Mouse (Mus musculus) stomach, postnatal 0 days (tissue): ENCODE results near the gene Krtap9-3. TPM values are rescaled to one million over a fixed set of nuclear protein-coding genes. Genes with fewer than 3 reads are reported as not detected.
"Not testable (repeated sequence)": the region's sequence is repeated elsewhere in the genome, so short reads cannot be mapped to it uniquely, and the experiment has no call there.

Experiments used
- ATAC-seq: fragments of 200-750 bp; cut with Nextera tagmentation; 2 replicates; pipeline ENCODE4 v1.8.0; 2017; ENCODE audit not compliant: low FRiP score, low TSS enrichment
- DNase-seq: peaks from one replicate; pipeline ENCODE4 v3.0.0-alpha.2; 2016; ENCODE audit warnings: low spot score
- H3K27ac ChIP-seq: fragments of 300-500 bp; sonication (generic); replicated peaks from 2 replicates; pipeline ENCODE4 v1.5.1; 2014; ENCODE audit warnings: mild to moderate bottlenecking, control low read depth
- H3K27me3 ChIP-seq: fragments of 300-500 bp; sonication (generic); 2 replicates; pipeline ENCODE4 v1.6.1; 2014; ENCODE audit warnings: low read length; ENCODE audit not compliant: control insufficient read depth, insufficient read depth
- H3K36me3 ChIP-seq: fragments of 300-500 bp; sonication (generic); 2 replicates; pipeline ENCODE4 v1.6.1; 2014; ENCODE audit warnings: low read length, mixed read lengths; ENCODE audit not compliant: control insufficient read depth, insufficient read depth
- H3K4me1 ChIP-seq: fragments of 300-500 bp; sonication (generic); replicated peaks from 2 replicates; pipeline ENCODE4 v1.6.1; 2014; ENCODE audit warnings: antibody characterized with exemption; ENCODE audit not compliant: control insufficient read depth, insufficient read depth
- H3K4me2 ChIP-seq: fragments of 300-500 bp; sonication (generic); replicated peaks from 2 replicates; pipeline ENCODE4 v1.6.1; 2014; ENCODE audit warnings: low read depth, mild to moderate bottlenecking, control low read depth, moderate library complexity
- H3K4me3 ChIP-seq: fragments of 300-500 bp; sonication (generic); 2 replicates; pipeline ENCODE4 v1.5.1; 2014; ENCODE audit warnings: low read depth, low read length, control low read depth
- H3K9ac ChIP-seq: fragments of 300-500 bp; sonication (generic); 2 replicates; pipeline ENCODE4 v1.6.1; 2014; ENCODE audit warnings: mild to moderate bottlenecking, low read length, control low read depth, mixed read lengths
- H3K9me3 ChIP-seq: fragments of 300-500 bp; sonication (generic); 2 replicates; pipeline ENCODE4 v1.6.1; 2016; ENCODE audit warnings: low read length; ENCODE audit not compliant: control insufficient read depth
- CTCF ChIP-seq: IDR thresholded peaks from 2 replicates; pipeline ENCODE4 v1.5.1; 2016; ENCODE audit warnings: antibody characterized with exemption, low read depth, mild to moderate bottlenecking, moderate library complexity
- EP300 ChIP-seq: optimal IDR thresholded peaks from 2 replicates; pipeline ENCODE3; 2016; ENCODE audit warnings: antibody characterized with exemption
- WGBS: fragments of 180-500 bp; shearing (Covaris S2); extraction: QIAGEN DNeasy Blood & Tissue Kit; methylation state at CpG from one replicate; pipeline ENCODE4 v1.1.7; 2014; 5-methylcytosine and 5-hydroxymethylcytosine counted together
- polyA plus RNA-seq: library from polyadenylated mRNA; unstranded; fragments of >200 nt; fragmentation: Nextera tagmentation; extraction: Ambion mirVana; gene quantifications from 2 replicates; pipeline ENCODE4 v1.2.1, GENCODE M21; 2015

Gene Krtap9-3
- polyA plus RNA-seq, result not detected in 2 replicates

DNA sequence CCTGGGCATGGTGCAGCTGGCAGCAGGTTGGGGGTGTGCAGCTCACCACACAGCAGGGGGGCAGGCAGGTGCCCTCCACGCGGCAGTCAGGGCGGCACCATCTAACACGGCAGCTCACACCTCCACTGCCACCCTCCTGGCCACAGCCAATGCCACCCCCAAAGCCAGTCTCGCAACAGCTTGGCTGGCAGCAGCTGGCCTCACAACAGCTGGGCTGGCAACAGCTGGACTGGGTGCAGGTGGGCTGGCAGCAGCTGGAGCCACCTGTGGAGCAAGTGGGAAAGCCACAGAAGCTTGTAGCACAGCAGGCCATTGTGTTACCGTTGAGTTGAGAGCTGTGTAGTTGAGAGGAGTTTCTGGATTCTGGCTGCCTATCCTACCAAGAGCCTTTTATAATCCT lies at the start of gene Krtap9-3:
Gene Krtap9-3 (minus strand): TSS at position 364 of the 400 bp plus-strand sequence.
- H3K4me3 ChIP-seq, H3K27ac ChIP-seq, H3K4me1 ChIP-seq, H3K36me3 ChIP-seq, H3K4me2 ChIP-seq, ATAC-seq, H3K9ac ChIP-seq, DNase-seq, H3K9me3 ChIP-seq, H3K27me3 ChIP-seq: not testable (repeated sequence)
- WGBS, result 63% methylated on average over 4 of the region's 6 CpGs

DNA sequence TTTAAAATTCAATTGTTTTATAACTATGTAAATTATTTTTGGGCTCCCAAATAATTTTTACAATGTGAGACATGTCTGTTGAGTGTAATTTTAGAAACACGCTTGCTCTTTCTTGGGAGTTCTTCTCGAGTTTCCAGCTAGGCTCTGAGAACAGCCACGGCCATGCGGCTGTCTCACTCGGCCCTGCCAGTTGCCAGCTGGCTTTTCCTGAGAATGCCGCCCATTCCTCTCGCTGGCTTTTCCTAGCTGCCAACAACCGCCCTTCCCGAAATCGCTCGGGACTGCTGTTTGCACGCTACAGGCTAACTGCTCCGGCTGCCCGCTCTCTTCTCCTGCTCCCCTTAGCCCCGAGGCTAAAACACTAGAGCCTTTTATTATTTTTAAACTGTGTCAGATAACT lies 48.5 kb upstream of the Krtap9-3 start:
- ATAC-seq (no peak), DNase-seq (no peak)
- 90% methylated on average over 15 of the region's 15 CpGs for whole genome bisulfite sequencing
- no peak overlapping the region for H3K9ac ChIP-seq
- H3K4me3 ChIP-seq, result no peak overlapping the region
- no peak overlapping the region for H3K27ac ChIP-seq
- H3K36me3 ChIP-seq, result no peaks in the 10 kb centered on the region
- H3K4me2 ChIP-seq, result no peak overlapping the region
- H3K27me3 ChIP-seq, result no peaks in the 10 kb centered on the region
- H3K9me3 ChIP-seq, result no peaks in the 10 kb centered on the region
- TF ChIP-seq EP300, result no peak
- no peak for TF ChIP-seq CTCF
- no peaks in the 10 kb centered on the region for H3K4me1 ChIP-seq

DNA sequence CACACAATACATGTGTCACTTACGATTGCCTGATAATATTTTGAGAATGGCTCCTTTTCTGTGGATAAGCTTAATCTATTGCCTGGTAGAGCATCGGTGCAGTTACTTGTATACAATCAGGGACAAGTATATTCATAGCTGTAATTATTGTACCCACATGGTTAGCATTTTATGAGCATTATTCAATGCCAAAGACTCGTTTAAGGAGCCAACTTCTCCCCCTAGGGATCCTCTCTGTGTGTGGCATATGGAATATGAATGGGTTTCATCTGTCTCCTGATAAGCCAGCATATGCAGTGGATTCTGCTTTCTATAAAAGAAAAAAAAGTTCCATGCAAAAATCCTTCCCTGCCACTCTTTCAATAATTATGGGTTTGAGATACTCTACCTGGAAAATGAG lies 46.4 kb upstream of the Krtap9-3 start:
- TF ChIP-seq EP300 (no peak), CTCF (no peak)

DNA sequence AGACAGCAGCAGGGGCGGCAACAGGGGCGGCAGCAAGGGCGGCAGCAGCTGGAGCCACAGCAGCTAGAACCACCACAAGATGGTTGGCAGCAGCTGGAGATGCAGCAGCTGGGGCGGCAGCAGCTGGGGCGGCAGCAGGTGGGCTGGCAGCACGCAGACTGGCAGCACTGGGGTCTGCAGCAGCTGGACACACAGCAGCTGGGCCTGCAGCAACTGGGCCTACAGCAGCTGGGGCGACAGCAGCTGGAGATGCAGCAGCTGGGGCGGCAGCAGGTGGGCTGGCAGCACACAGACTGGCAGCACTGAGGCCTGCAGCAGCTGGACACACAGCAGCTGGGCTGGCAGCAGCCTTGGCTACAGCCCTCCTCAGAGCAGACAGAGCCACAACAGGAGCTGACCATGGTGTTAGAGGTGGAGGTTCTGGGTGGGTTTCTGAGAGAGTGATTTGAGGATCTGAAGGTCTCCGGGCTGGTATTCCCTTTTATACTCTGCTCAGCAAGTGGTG lies 45.8 kb upstream of the Krtap9-3 start, which contains the start of gene Krtap4-7:
Gene Krtap4-7 (minus strand): TSS at position 455 of the 505 bp plus-strand sequence.
- 82% methylated on average over 9 of the region's 9 CpGs for WGBS
- not testable (repeated sequence) for H3K4me2 ChIP-seq, H3K9ac ChIP-seq, H3K27ac ChIP-seq, DNase-seq, H3K27me3 ChIP-seq, H3K4me1 ChIP-seq, H3K4me3 ChIP-seq, H3K9me3 ChIP-seq, H3K36me3 ChIP-seq, ATAC-seq

More for the DNA sequence above, 46.4 kb upstream of the Krtap9-3 start:
- H3K36me3 ChIP-seq, result no peaks in the 10 kb centered on the region
- H3K4me2 ChIP-seq, result no peak overlapping the region
- DNase-seq (no peak), ATAC-seq (no peak)
- H3K9me3 ChIP-seq, result no peaks in the 10 kb centered on the region
- no peak overlapping the region for H3K27ac ChIP-seq
- H3K4me3 ChIP-seq, result no peak overlapping the region
- 62% methylated on average over 3 of the region's 3 CpGs for WGBS
- no peaks in the 10 kb centered on the region for H3K4me1 ChIP-seq
- H3K9ac ChIP-seq, result no peak overlapping the region
- H3K27me3 ChIP-seq, result no peaks in the 10 kb centered on the region

DNA sequence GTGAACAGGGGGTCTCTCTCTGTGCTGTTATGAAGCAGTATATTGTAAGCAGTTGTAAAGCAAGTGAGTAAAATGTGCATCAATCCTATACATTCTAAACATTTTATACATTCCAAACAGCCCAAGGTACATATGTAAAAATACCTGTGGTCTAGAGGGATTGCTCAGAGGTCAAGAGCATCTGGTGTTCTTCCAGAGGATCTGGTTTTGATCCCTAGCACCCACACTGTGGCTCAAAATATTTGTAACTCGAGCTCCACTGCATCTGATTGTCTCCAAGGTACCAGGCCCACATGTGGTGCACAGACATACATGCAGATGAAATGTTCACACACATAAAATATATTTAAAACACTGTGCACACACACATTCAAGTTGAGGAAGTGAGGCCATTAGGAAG lies 43.0 kb upstream of the Krtap9-3 start:
- no peak for DNase-seq
- Histone ChIP-seq H3K4me1 (no peaks in the 10 kb centered on the region), H3K4me2 (no peak overlapping the region), H3K9ac (no peak overlapping the region), H3K9me3 (no peaks in the 10 kb centered on the region), H3K36me3 (no peaks in the 10 kb centered on the region), H3K27ac (no peak overlapping the region), H3K4me3 (no peak overlapping the region), H3K27me3 (no peaks in the 10 kb centered on the region)
- no peak for TF ChIP-seq CTCF
- WGBS, result 25% methylated on average over 1 of the region's 1 CpGs
- ATAC-seq, result no peak

DNA sequence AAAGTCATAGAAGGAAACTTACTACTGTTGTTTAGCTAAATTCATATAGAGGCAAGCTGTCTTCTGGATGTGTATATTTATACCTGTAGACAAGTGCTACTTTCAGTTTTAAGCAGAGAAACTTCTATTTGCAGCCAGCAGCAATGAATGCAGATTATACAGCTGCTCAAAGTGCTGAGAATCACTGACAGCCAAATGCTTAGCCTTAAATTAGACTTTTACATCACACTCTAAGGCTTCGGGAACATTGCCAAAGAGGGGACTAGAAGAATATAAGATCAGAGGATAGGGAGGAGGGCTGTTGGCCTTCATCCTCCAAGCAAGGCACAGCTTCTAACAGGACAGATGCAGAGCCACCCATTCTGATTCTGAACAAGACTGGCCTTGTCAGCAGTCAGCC lies 39.2 kb upstream of the Krtap9-3 start:
- Histone ChIP-seq H3K36me3 (no peaks in the 10 kb centered on the region), H3K27me3 (no peaks in the 10 kb centered on the region), H3K9me3 (no peaks in the 10 kb centered on the region), H3K4me1 (no peaks in the 10 kb centered on the region), H3K27ac (no peak overlapping the region), H3K4me2 (no peak overlapping the region), H3K4me3 (no peak overlapping the region), H3K9ac (no peak overlapping the region)
- TF ChIP-seq CTCF (no peak), EP300 (no peak)
- 56% methylated on average over 1 of the region's 1 CpGs for WGBS
- no peak for ATAC-seq
- DNase-seq, result no peak
